Mouse (Mus musculus): ENCODE measurements around the gene Lcn4.

GRCm38 (mm10) chr2:26622984-26623383, 48.1 kb downstream of the Lcn4 start:
- TF ChIP-seq ETS1 (IDR thresholded peaks at IDR 0.05; ENCODE audit: low read depth, low read length) (no peak), MXI1 (IDR thresholded peaks at IDR 0.05; ENCODE audit: low read depth, low read length) (no peak), CTCF (IDR thresholded peaks at IDR 0.05 in 2 of 3, conservative IDR thresholded peaks at IDR 0.05 in 1 of 3; ENCODE audit: control insufficient read depth in 1 of 3, insufficient read depth in 1 of 3, low read depth in 2 of 3, low read length in 3 of 3, poor library complexity in 1 of 3, severe bottlenecking in 1 of 3) (no peak), SMC3 (IDR thresholded peaks at IDR 0.05; ENCODE audit: low read depth, low read length) (no peak), MAZ (IDR thresholded peaks at IDR 0.05; ENCODE audit: low read depth, low read length) (no peak), CHD2 (IDR thresholded peaks at IDR 0.05; ENCODE audit: low read length) (no peak), NRF1 (IDR thresholded peaks at IDR 0.05; ENCODE audit: insufficient read depth, low read depth, low read length, poor library complexity, severe bottlenecking) (no peak), GATA1 (IDR thresholded peaks at IDR 0.05; ENCODE audit: low read depth, low read length) (no peak), MAFK (IDR thresholded peaks at IDR 0.05; ENCODE audit: borderline replicate concordance, low read depth, low read length) (no peak), MYC (IDR thresholded peaks at IDR 0.05; ENCODE audit: low read depth, low read length) (no peak)
